Mouse (Mus musculus) E14TG2a.4 (cell line): ENCODE results near the gene Fasn.
"Not testable (repeated sequence)": the region's sequence is repeated elsewhere in the genome, so short reads cannot be mapped to it uniquely, and the experiment has no call there.

ENCODE experiments used
- CTCF ChIP-seq: conservative IDR thresholded peaks from 2 replicates; pipeline ENCODE4 v1.5.1; 2014; ENCODE audit warnings: low read length
- NANOG ChIP-seq: IDR thresholded peaks from 2 replicates; pipeline ENCODE4 v1.6.1; 2014; ENCODE audit warnings: borderline replicate concordance, low read length, mixed read lengths
- POU5F1 ChIP-seq: IDR thresholded peaks from 2 replicates; pipeline ENCODE4 v1.6.1; 2014; ENCODE audit warnings: low read length, borderline replicate concordance

- not testable (repeated sequence) for TF ChIP-seq POU5F1, CTCF, NANOG
These were observed 8.6 kb upstream of the Fasn start for GRCm38 (mm10) chr11:120832962-120833361.
